Mouse (Mus musculus) kidney, adult 2 months (tissue): ENCODE data around the gene Dydc1. TPM values are rescaled to one million over a fixed set of nuclear protein-coding genes. Genes with fewer than 3 reads are reported as not detected.

Experiments
- DNase-seq: peaks from one replicate; pipeline ENCODE4 v3.0.0; 2021
- H3K27ac ChIP-seq: fragments of 200-500 bp; 2 replicates; pipeline ENCODE4 v1.5.1; 2012; ENCODE audit warnings: low read depth, low read length, control low read depth, inconsistent platforms; ENCODE audit not compliant: insufficient read depth
- H3K27me3 ChIP-seq: fragments of 200-500 bp; replicated peaks from 2 replicates; pipeline ENCODE4 v1.6.1; 2012; ENCODE audit warnings: mild to moderate bottlenecking, moderate library complexity, low read length, inconsistent platforms; ENCODE audit not compliant: control insufficient read depth, insufficient read depth
- H3K36me3 ChIP-seq: fragments of 200-500 bp; 2 replicates; pipeline ENCODE4 v1.6.1; 2012; ENCODE audit warnings: mild to moderate bottlenecking, moderate library complexity, low read length, inconsistent platforms; ENCODE audit not compliant: control insufficient read depth, insufficient read depth
- H3K4me1 ChIP-seq: fragments of 200-500 bp; 2 replicates; pipeline ENCODE4 v1.6.1; 2011; ENCODE audit warnings: low read length; ENCODE audit not compliant: control insufficient read depth, insufficient read depth
- H3K4me3 ChIP-seq: fragments of 200-500 bp; 2 replicates; pipeline ENCODE4 v1.5.1; 2011; ENCODE audit warnings: mild to moderate bottlenecking, low read depth, low read length, control low read depth; ENCODE audit not compliant: insufficient read depth
- CTCF ChIP-seq: fragments of 200-500 bp; conservative IDR thresholded peaks from 2 replicates; pipeline ENCODE4 v1.5.1; 2011; ENCODE audit warnings: low read depth, mild to moderate bottlenecking, control low read depth, low read length, moderate library complexity, mixed read lengths; ENCODE audit not compliant: insufficient read depth, insufficient read length
- POLR2A ChIP-seq: fragments of 200-500 bp; IDR thresholded peaks from one replicate; pipeline ENCODE4 v1.6.1; 2011; ENCODE audit warnings: low read depth, low read length, control low read depth
- WGBS: fragments of 180-500 bp; shearing (Covaris S2); methylation state at CpG from one replicate; pipeline ENCODE4 v1.1.7; 2018; 5-methylcytosine and 5-hydroxymethylcytosine counted together
- polyA plus RNA-seq: library from polyadenylated mRNA; depleted of rRNA; stranded (reverse); fragments of >200 nt; gene quantifications from 2 replicates; pipeline ENCODE4 v1.2.3, GENCODE M21; 2012; rRNA removed

Dydc1 gene
- not detected in 2 replicates for polyA plus RNA-seq

GRCm38 (mm10) chr14:41072229-41072943 is at the start of gene Dydc1:
TSS of gene Dydc1 (plus strand) at chr14:41072911.
- no peaks in the 10 kb centered on the region for H3K27me3 ChIP-seq
- H3K4me3 ChIP-seq, result peak within 1 kb of the TSS; percentile 35; the same call in 1 of the 2 replicates
- H3K36me3 ChIP-seq, result no peaks in the 10 kb centered on the region
- WGBS, result 11% methylated on average over 23 of the region's 23 CpGs
- no peaks in the 10 kb centered on the region for H3K4me1 ChIP-seq
- no peak within 1 kb of the TSS for H3K27ac ChIP-seq
- DNase-seq, result peak; percentile 62
- TF ChIP-seq POLR2A, result no peak
- TF ChIP-seq CTCF, result no peak

DNA sequence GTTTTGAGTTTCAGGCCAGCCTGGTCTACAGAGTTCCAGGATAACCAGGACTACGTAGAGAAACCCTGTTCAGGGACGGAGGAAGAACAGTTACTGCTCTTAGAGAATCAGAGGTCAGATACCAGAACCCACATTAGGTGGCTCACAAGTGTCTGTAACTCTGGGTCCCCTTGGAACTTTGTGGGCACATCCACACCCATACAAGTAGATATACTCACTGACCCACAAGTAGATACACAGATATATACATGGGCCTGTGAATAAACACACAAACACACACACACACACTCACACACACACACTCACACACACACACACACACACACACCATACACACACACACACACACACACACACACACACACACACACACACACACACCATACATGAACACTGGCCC is 47.6 kb upstream of the Dydc1 start:
- no peak overlapping the region for H3K4me3 ChIP-seq
- peaks cover 4% of the 10 kb centered on the region; the same call in 1 of the 2 replicates for H3K4me1 ChIP-seq
- no peaks in the 10 kb centered on the region for H3K36me3 ChIP-seq
- WGBS, result 92% methylated on average over 2 of the region's 2 CpGs
- DNase-seq, result no peak
- H3K27ac ChIP-seq, result no peak overlapping the region
- no peaks in the 10 kb centered on the region for H3K27me3 ChIP-seq
- TF ChIP-seq POLR2A, result no peak
- TF ChIP-seq CTCF, result no peak

DNA sequence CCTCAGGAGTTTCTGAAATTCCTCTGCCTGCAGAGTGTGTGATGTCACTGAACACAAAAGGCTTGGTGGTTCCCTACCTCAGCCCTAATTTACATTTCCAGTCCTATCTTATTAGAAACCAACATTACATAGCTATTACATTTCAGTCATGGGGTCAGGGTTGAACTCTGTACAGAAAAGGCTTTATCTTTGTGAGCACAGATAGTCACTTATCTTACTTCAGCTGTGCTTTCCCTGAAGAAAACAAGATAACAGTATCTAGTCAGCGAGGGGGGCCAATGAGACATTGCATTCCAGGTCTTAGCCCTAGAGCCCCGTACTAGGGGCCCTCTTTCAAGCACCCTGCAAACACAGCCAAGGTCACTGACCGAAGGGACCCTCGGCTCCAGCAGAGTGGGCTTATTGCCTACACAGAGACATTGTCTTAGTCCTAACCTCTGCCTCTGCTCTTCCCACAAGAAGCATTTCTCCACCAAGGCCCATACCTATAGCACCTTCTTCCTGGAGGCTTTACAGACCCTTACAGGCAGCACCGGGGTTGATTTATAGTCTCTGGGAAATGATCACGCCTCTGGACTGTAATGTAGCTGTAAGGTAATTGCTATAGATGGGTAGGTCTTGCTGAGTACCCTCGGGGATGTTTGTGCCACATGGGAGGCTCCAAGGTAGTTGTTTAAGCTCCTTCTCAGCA is 47.0 kb upstream of the Dydc1 start:
- no peak overlapping the region for H3K27ac ChIP-seq

DNA sequence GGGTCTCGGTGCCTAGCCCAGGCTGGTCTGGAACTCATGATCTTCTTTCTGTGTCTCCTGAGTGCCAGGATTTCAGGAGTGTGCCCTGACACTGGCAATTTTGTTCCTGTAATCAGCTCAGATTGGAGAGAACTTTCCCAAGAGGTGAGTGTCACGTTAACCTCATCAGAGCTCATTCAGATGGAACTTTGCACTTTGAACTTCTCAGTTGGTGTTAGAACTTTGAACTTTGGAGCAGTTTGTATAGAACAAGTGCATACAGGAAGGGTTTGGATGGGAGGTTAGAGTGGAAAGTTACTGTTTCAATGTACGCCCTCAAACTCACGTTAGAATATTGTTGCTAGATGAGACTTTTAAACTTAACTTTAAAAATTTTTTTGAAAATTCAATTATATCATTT is 43.4 kb upstream of the Dydc1 start:
- WGBS, result 52% methylated on average over 4 of the region's 4 CpGs
- no peaks in the 10 kb centered on the region for H3K27me3 ChIP-seq
- H3K27ac ChIP-seq, result no peak overlapping the region
- TF ChIP-seq POLR2A, result no peak
- TF ChIP-seq CTCF, result no peak
- H3K4me1 ChIP-seq, result peaks cover 4% of the 10 kb centered on the region; the same call in 1 of the 2 replicates
- no peak overlapping the region for H3K4me3 ChIP-seq
- no peaks in the 10 kb centered on the region for H3K36me3 ChIP-seq
- DNase-seq, result peak; percentile 87

More for the DNA sequence above, 47.0 kb upstream of the Dydc1 start:
- Histone ChIP-seq H3K4me1 (peaks cover 4% of the 10 kb centered on the region; the same call in 1 of the 2 replicates), H3K4me3 (no peak overlapping the region), H3K27me3 (no peaks in the 10 kb centered on the region), H3K36me3 (no peaks in the 10 kb centered on the region)
- WGBS, result 76% methylated on average over 7 of the region's 7 CpGs
- no peak for TF ChIP-seq POLR2A
- TF ChIP-seq CTCF, result no peak
- no peak for DNase-seq

DNA sequence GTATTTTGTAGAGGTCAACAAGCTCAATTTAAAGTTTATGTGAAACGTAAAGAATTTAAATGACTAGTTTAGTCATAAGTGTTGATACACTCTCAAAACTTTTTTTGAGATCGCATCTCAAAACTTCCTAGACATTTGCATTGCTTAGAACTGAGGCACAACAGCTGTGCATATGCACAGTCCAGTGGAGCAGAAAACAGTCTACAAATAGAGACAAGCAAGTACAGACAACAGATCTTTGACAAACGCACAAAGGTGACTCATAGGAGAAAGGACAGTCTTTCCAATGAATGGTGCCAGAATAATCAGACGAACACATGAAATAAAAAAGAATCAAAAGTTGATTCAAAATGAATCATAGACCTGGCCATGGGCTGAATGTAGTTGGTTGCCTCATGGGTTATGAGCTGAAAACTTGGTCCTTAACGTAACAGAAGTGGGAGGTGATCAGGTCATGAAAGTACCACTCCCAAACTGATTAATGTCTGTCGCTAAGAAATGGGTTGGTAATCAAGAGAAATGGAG is 41.7 kb upstream of the Dydc1 start:
- Histone ChIP-seq H3K4me3 (no peak overlapping the region), H3K27me3 (no peaks in the 10 kb centered on the region), H3K36me3 (no peaks in the 10 kb centered on the region), H3K27ac (no peak overlapping the region), H3K4me1 (peaks cover 4% of the 10 kb centered on the region; the same call in 1 of the 2 replicates)
- TF ChIP-seq POLR2A (no peak), CTCF (no peak)
- WGBS, result 76% methylated on average over 6 of the region's 6 CpGs
- no peak for DNase-seq

DNA sequence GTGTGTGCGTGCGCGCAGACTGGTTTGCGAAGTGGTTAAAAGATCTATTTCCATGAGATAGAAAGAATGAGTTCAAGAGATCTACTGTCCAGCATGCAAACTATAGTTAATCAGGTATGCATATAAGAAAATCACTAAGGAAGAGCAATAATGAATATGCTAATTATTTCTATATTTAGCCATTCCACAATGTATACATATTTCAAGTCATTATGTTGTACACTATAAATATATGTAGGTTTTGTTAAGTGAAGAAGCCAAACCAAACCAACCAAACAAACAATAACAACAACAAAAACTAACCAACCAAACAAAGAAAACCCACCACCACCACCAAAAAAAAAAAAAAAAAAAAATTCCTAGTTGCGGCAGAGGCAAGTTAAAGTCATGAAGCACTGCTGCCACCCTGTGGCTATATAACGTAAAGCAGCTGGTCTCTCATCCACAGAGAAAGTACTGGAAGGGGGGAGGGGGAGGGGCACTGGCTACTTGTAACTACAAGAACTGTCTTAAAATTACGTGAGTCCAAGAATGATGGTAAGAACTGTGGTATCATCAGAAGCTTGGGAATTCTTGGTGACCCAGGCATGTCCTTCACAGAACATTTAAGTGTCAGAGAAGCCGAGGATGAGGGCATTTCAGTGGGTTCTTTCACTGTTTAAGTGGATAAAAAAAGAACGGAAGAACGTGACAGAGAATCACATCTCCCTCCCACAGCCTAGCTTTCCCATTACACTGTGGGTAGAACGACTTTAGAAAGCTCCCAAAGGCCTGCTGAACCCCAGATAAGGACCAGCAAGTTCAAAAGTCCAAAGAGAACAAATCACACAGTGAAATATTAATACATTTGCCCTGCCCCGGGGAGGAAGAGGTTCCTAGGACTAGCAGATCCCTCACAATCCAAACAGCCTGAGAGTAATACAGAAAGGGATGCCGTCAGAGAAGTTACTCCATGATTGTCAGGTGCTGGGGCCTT is 39.3 kb upstream of the Dydc1 start:
- no peak overlapping the region; the same call in 1 of the 2 replicates for H3K27ac ChIP-seq
- H3K4me1 ChIP-seq, result peaks cover 4% of the 10 kb centered on the region; the same call in 1 of the 2 replicates
- no peaks in the 10 kb centered on the region for H3K27me3 ChIP-seq
- no peaks in the 10 kb centered on the region for H3K36me3 ChIP-seq
- TF ChIP-seq POLR2A (no peak), CTCF (peak; percentile 73)
- WGBS, result 46% methylated on average over 13 of the region's 13 CpGs
- peak; percentile 86 for DNase-seq
- H3K4me3 ChIP-seq, result no peak overlapping the region
